Mouse (Mus musculus) midbrain, embryonic 10.5 days (tissue): ENCODE results near the gene Clasrp. TPM values are rescaled to one million over a fixed set of nuclear protein-coding genes. Genes with fewer than 3 reads are reported as not detected.
A peak's percentile ranks its signal among the peaks of the same experiment; 100 is the strongest.
"Not testable (repeated sequence)": the region's sequence is repeated elsewhere in the genome, so short reads cannot be mapped to it uniquely, and the experiment has no call there.

Experiments
- DNase-seq: peaks from one replicate; pipeline ENCODE4 v3.0.0-alpha.2; 2017; ENCODE audit warnings: low spot score
- H3K27ac ChIP-seq: fragments of 300-500 bp; sonication (generic); replicated peaks from 2 replicates; pipeline ENCODE4 v1.5.1; 2016; ENCODE audit warnings: mild to moderate bottlenecking
- H3K27me3 ChIP-seq: fragments of 300-500 bp; sonication (generic); 2 replicates; pipeline ENCODE4 v1.6.1; 2016; ENCODE audit warnings: low read depth, mild to moderate bottlenecking; ENCODE audit not compliant: poor library complexity, severe bottlenecking
- H3K36me3 ChIP-seq: fragments of 300-500 bp; sonication (generic); 2 replicates; pipeline ENCODE4 v1.6.1; 2016; ENCODE audit warnings: mild to moderate bottlenecking, moderate library complexity
- H3K4me1 ChIP-seq: fragments of 300-500 bp; sonication (generic); 2 replicates; pipeline ENCODE4 v1.6.1; 2016
- H3K4me3 ChIP-seq: fragments of 300-500 bp; sonication (generic); 2 replicates; pipeline ENCODE4 v1.5.1; 2016; ENCODE audit warnings: mild to moderate bottlenecking, moderate library complexity
- H3K9me3 ChIP-seq: fragments of 300-500 bp; sonication (generic); replicated peaks from 2 replicates; pipeline ENCODE4 v1.6.1; 2016; ENCODE audit warnings: mild to moderate bottlenecking
- WGBS: fragments of 180-500 bp; shearing (Covaris S2); methylation state at CpG from one replicate; pipeline ENCODE4 v1.1.7; 2016; 5-methylcytosine and 5-hydroxymethylcytosine counted together
- polyA plus RNA-seq: library from polyadenylated mRNA; unstranded; fragments of >200 nt; fragmentation: Nextera tagmentation; extraction: Ambion mirVana; gene quantifications from 2 replicates; pipeline ENCODE4 v1.2.1, GENCODE M21; 2016

Gene Clasrp
- polyA plus RNA-seq, 1 experiment from 2014 or later = 51.8 TPM

- Histone ChIP-seq H3K36me3 (peaks cover 15% of the 10 kb centered on the region), H3K4me3 (peak overlapping the region; percentile 79), H3K9me3 (no peaks in the 10 kb centered on the region), H3K4me1 (peaks cover 15% of the 10 kb centered on the region), H3K27ac (peak overlapping the region; percentile 64), H3K27me3 (peaks cover 4% of the 10 kb centered on the region; the same call in 1 of the 2 replicates)
- whole genome bisulfite sequencing = 17% methylated on average over 17 of the region's 17 CpGs
- DNase-seq = no peak
Observed at GRCm38 (mm10) chr7:19628192-19628535, 23.9 kb upstream of the Clasrp start.

- Histone ChIP-seq H3K27me3 (peaks cover 4% of the 10 kb centered on the region; the same call in 1 of the 2 replicates), H3K4me3 (peak overlapping the region; percentile 79), H3K36me3 (peaks cover 11% of the 10 kb centered on the region), H3K9me3 (no peaks in the 10 kb centered on the region), H3K27ac (no peak overlapping the region), H3K4me1 (peaks cover 15% of the 10 kb centered on the region)
- DNase-seq = no peak
- WGBS = 65% methylated on average over 3 of the region's 3 CpGs
Observed at GRCm38 (mm10) chr7:19627721-19628120, 23.4 kb upstream of the Clasrp start.

GRCm38 (mm10) chr7:19623433-19623832, 19.1 kb upstream of the Clasrp start:
- Histone ChIP-seq H3K4me3 (no peak overlapping the region), H3K27ac (no peak overlapping the region), H3K27me3 (peaks cover 14% of the 10 kb centered on the region), H3K36me3 (no peaks in the 10 kb centered on the region), H3K4me1 (peaks cover 11% of the 10 kb centered on the region), H3K9me3 (no peaks in the 10 kb centered on the region)
- no peak for DNase-seq
- WGBS = 79% methylated on average over 2 of the region's 2 CpGs

GRCm38 (mm10) chr7:19622241-19622640, 18.0 kb upstream of the Clasrp start:
- Histone ChIP-seq H3K27ac (no peak overlapping the region), H3K4me1 (peaks cover 8% of the 10 kb centered on the region), H3K9me3 (no peaks in the 10 kb centered on the region), H3K4me3 (no peak overlapping the region), H3K36me3 (no peaks in the 10 kb centered on the region), H3K27me3 (peaks cover 14% of the 10 kb centered on the region)
- WGBS = 48% methylated on average over 6 of the region's 6 CpGs
- DNase-seq = no peak

- Histone ChIP-seq H3K27me3 (peaks cover 14% of the 10 kb centered on the region), H3K9me3 (no peaks in the 10 kb centered on the region), H3K27ac (no peak overlapping the region), H3K4me1 (peaks cover 8% of the 10 kb centered on the region), H3K4me3 (no peak overlapping the region), H3K36me3 (no peaks in the 10 kb centered on the region)
- WGBS = 92% methylated on average over 7 of the region's 7 CpGs
- no peak for DNase-seq
Observed at GRCm38 (mm10) chr7:19620811-19621210, 16.5 kb upstream of the Clasrp start.

- Histone ChIP-seq H3K27ac (peak overlapping the region; percentile 64), H3K9me3 (no peaks in the 10 kb centered on the region), H3K4me1 (peaks cover 8% of the 10 kb centered on the region), H3K36me3 (no peaks in the 10 kb centered on the region), H3K4me3 (peak overlapping the region; percentile 48), H3K27me3 (peaks cover 14% of the 10 kb centered on the region)
- DNase-seq = peak; percentile 80
- WGBS = 7% methylated on average over 35 of the region's 35 CpGs
Observed at GRCm38 (mm10) chr7:19619004-19619801, 14.9 kb upstream of the Clasrp start.

GRCm38 (mm10) chr7:19615036-19615577, 10.8 kb upstream of the Clasrp start:
- H3K4me1 ChIP-seq = peaks cover 8% of the 10 kb centered on the region
- WGBS = 91% methylated on average over 12 of the region's 12 CpGs
- H3K27me3 ChIP-seq = peaks cover 10% of the 10 kb centered on the region
- no peaks in the 10 kb centered on the region for H3K9me3 ChIP-seq
- H3K27ac ChIP-seq = no peak overlapping the region; the same call in 1 of the 2 replicates
- no peaks in the 10 kb centered on the region for H3K36me3 ChIP-seq
- H3K4me3 ChIP-seq = no peak overlapping the region
- no peak for DNase-seq

- Histone ChIP-seq H3K27me3 (no peaks in the 10 kb centered on the region), H3K4me1 (no peaks in the 10 kb centered on the region)
Observed at GRCm38 (mm10) chr7:19610969-19611368, 6.7 kb upstream of the Clasrp start.

GRCm38 (mm10) chr7:19609641-19610332, 5.5 kb upstream of the Clasrp start:
- Histone ChIP-seq H3K9me3 (no peaks in the 10 kb centered on the region), H3K36me3 (no peaks in the 10 kb centered on the region), H3K27me3 (no peaks in the 10 kb centered on the region), H3K4me3 (no peak overlapping the region), H3K27ac (no peak overlapping the region), H3K4me1 (no peaks in the 10 kb centered on the region)
- no peak for DNase-seq
- 88% methylated on average over 12 of the region's 12 CpGs for WGBS

More at GRCm38 (mm10) chr7:19610969-19611368, 6.7 kb upstream of the Clasrp start:
- Histone ChIP-seq H3K27ac (no peak overlapping the region), H3K36me3 (no peaks in the 10 kb centered on the region), H3K9me3 (no peaks in the 10 kb centered on the region), H3K4me3 (no peak overlapping the region)
- DNase-seq = no peak
- 79% methylated on average over 5 of the region's 5 CpGs for WGBS

GRCm38 (mm10) chr7:19607291-19607690, 3.0 kb upstream of the Clasrp start:
- no peak overlapping the region for H3K4me3 ChIP-seq
- 83% methylated on average over 5 of the region's 5 CpGs for WGBS
- H3K4me1 ChIP-seq = peaks cover 18% of the 10 kb centered on the region
- H3K27ac ChIP-seq = no peak overlapping the region
- peaks cover 9% of the 10 kb centered on the region for H3K36me3 ChIP-seq
- H3K27me3 ChIP-seq = no peaks in the 10 kb centered on the region
- DNase-seq = no peak
- no peaks in the 10 kb centered on the region for H3K9me3 ChIP-seq

GRCm38 (mm10) chr7:19604606-19605214, 424 bp upstream of the Clasrp start:
- Histone ChIP-seq H3K4me1 (peaks cover 32% of the 10 kb centered on the region), H3K36me3 (peaks cover 33% of the 10 kb centered on the region), H3K27ac (peak overlapping the region; percentile 95), H3K4me3 (peak overlapping the region; percentile 100)
- not testable (repeated sequence) for H3K9me3 ChIP-seq, DNase-seq, H3K27me3 ChIP-seq
- WGBS = 64% methylated on average over 10 of the region's 10 CpGs

- no peak overlapping the region for H3K27ac ChIP-seq
- peaks cover 50% of the 10 kb centered on the region for H3K36me3 ChIP-seq
- peaks cover 32% of the 10 kb centered on the region for H3K4me1 ChIP-seq
- H3K27me3 ChIP-seq = no peaks in the 10 kb centered on the region
- WGBS = 88% methylated on average over 12 of the region's 12 CpGs
- peak overlapping the region; percentile 100 for H3K4me3 ChIP-seq
- DNase-seq = no peak
- no peaks in the 10 kb centered on the region for H3K9me3 ChIP-seq
Observed at GRCm38 (mm10) chr7:19603055-19603454, 1.2 kb downstream of the Clasrp start.
